16 mouse cellular contexts compared by ENCODE assay signal in genomic region chr5:114434359-114434758, GRCm38 (mm10).
"Had no signal": no experiment of that assay in that cellular context is flagged by ENCODE, and none has a peak within 500 bp of the region (broad histone marks: within the 10 kb centered on the region; RNA-seq: fewer than 3 reads in every experiment).

No protein-coding gene starts in this region.

- H3K9me3 ChIP-seq: neural tube, embryonic 13.5 days; neural tube, embryonic 15.5 days; stomach, embryonic 15.5 days had no signal

- DNase-seq: retina, postnatal 1 day; right cerebral cortex, adult 18-20 months; right cerebral cortex, postnatal 14 days; right cerebral cortex, postnatal 25 days; right cerebral cortex, postnatal 4 days; spleen, adult 18-20 months; thymus, adult 18-20 months; thymus, adult 2 months; thymus, postnatal 14 days; thymus, postnatal 25 days; thymus, postnatal 36 days; thymus, postnatal 4 days had no signal

- H3K27ac ChIP-seq: neural tube, embryonic 13.5 days; neural tube, embryonic 15.5 days; stomach, embryonic 15.5 days; stomach, postnatal 0 days had no signal

- H3K27me3 ChIP-seq: neural tube, embryonic 13.5 days; neural tube, embryonic 15.5 days; stomach, embryonic 15.5 days had no signal

- H3K4me3 ChIP-seq: neural tube, embryonic 13.5 days; neural tube, embryonic 15.5 days; stomach, embryonic 15.5 days had no signal

- H3K4me1 ChIP-seq: stomach, embryonic 15.5 days had no signal

- H3K9ac ChIP-seq: neural tube, embryonic 13.5 days; neural tube, embryonic 15.5 days; stomach, embryonic 15.5 days had no signal

- H3K4me2 ChIP-seq: neural tube, embryonic 13.5 days; neural tube, embryonic 15.5 days; stomach, embryonic 15.5 days had no signal
